Mouse (Mus musculus): Measurements from ENCODE around the gene Dnajc12. TPM values are rescaled to one million over a fixed set of nuclear protein-coding genes. Genes with fewer than 3 reads are reported as not detected.
A peak's percentile ranks its signal among the peaks of the same experiment; 100 is the strongest.
"Not testable (repeated sequence)": the region's sequence is repeated elsewhere in the genome, so short reads cannot be mapped to it uniquely, and the experiment has no call there.

Dnajc12 gene
- polyA plus RNA-seq, 1 experiment from 2014 or later: 18.0 TPM

DNA sequence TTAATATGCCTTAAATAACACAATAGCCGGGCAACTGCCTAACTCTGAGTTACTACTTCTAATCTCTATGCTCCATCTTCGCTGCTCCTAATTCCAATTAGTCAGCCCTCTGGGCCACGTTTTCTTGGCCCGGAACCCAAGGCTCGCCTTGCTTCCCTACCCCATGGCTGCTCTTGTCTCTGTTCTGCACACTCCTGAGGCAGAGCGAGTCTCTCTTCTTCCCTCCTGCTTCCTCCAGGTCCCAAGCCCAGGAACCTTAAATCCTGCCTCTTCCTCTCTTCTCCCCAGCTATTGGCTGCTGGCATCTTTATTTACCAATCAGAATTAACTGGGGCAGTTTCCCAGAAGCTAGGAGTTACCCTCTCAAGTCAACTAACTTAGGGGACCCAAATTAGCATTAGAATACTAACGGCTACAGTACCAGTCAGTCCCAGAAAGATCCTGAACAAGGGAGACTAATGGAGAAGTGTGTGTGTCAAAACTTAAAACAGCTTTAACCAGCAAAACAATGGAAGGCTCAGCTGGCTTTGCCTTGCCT, 16.3 kb upstream of the Dnajc12 start:
- Histone ChIP-seq H3K27ac (no peak overlapping the region), H3K9me3 (no peaks in the 10 kb centered on the region), H3K27me3 (replicated peaks) (no peaks in the 10 kb centered on the region), H3K4me3 (no peak overlapping the region), H3K36me3 (replicated peaks) (no peaks in the 10 kb centered on the region), H3K4me2 (no peak overlapping the region), H3K9ac (no peak overlapping the region), H3K4me1 (no peaks in the 10 kb centered on the region)
- WGBS: 56% methylated on average over 7 of the region's 7 CpGs
- ATAC-seq (replicated peaks): no peak

DNA sequence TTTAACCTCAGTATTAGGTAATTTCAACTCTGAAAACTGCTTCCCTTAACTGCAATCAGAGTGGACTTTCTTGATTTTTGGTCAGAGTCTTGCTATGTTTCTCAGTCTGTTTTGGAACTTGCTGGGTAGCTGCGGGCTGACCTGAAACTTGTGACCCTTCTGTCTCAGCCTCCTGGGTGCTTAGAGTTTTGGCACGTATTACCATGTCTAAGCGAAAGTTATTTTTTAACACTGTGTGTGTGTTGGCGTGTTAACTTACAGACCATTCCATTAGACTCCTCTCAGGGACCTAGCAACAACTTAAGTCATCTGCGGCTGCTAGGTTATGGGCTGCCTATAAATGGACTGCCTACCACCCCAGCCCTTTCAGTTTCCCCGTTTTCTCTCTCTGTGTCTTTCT, 14.9 kb upstream of the Dnajc12 start:
- no peak overlapping the region for H3K4me2 ChIP-seq
- H3K27me3 ChIP-seq (replicated peaks): no peaks in the 10 kb centered on the region
- H3K36me3 ChIP-seq (replicated peaks): no peaks in the 10 kb centered on the region
- no peak overlapping the region for H3K9ac ChIP-seq
- 83% methylated on average over 6 of the region's 6 CpGs for WGBS
- no peak for ATAC-seq (replicated peaks)
- H3K9me3 ChIP-seq: no peaks in the 10 kb centered on the region
- no peaks in the 10 kb centered on the region for H3K4me1 ChIP-seq
- no peak overlapping the region for H3K4me3 ChIP-seq
- no peak overlapping the region for H3K27ac ChIP-seq

DNA sequence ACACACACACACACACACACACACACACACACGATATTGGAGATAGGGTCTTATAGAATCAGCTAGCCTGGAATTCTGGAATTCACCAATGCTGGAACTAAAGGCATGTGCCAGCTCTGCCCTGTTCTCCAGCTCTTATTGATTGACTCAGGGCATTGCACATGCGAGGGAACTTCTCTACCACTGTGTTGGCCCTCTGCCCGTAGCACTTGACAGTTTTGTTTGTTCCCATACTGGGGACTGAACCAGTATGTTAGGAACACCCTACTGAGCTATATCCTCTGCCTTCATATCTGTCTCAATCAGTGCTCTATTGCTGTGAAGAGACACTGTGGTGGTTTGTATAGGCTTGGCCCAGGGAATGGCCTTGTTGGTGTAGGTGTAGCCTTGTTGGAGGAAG, 14.2 kb upstream of the Dnajc12 start:
- Histone ChIP-seq H3K4me2 (no peak overlapping the region), H3K4me1 (no peaks in the 10 kb centered on the region), H3K4me3 (no peak overlapping the region), H3K27me3 (replicated peaks) (no peaks in the 10 kb centered on the region), H3K9ac (no peak overlapping the region), H3K27ac (no peak overlapping the region), H3K36me3 (replicated peaks) (no peaks in the 10 kb centered on the region), H3K9me3 (no peaks in the 10 kb centered on the region)
- 77% methylated on average over 3 of the region's 3 CpGs for WGBS
- ATAC-seq (replicated peaks): no peak

DNA sequence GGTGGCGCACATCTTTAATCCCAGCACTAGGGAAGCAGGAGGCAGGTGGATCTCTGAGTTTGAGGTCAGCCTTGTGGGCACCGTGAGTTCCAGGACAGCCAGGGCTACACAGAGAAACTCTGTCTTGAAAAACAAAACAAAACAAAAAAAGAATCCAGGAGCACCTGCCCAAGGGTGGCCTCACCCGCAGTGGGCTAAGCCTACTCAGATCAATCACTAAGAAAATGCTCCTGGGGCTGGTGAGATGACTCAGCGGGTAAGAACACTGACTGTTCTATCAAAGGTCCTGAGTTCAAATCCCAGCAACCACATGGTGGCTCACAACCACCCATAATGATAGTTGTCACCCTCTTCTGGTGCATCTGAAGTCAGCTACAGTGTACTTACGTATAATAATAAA, 5.9 kb upstream of the Dnajc12 start:
- Histone ChIP-seq H3K4me1 (peaks cover 1% of the 10 kb centered on the region), H3K4me2 (no peak overlapping the region), H3K9ac (no peak overlapping the region), H3K27ac (no peak overlapping the region), H3K27me3 (replicated peaks) (peaks cover 3% of the 10 kb centered on the region; the same call in 1 of the 2 replicates), H3K36me3 (replicated peaks) (no peaks in the 10 kb centered on the region), H3K9me3 (no peaks in the 10 kb centered on the region), H3K4me3 (no peak overlapping the region)
- ATAC-seq (replicated peaks): no peak
- 81% methylated on average over 5 of the region's 5 CpGs for WGBS

DNA sequence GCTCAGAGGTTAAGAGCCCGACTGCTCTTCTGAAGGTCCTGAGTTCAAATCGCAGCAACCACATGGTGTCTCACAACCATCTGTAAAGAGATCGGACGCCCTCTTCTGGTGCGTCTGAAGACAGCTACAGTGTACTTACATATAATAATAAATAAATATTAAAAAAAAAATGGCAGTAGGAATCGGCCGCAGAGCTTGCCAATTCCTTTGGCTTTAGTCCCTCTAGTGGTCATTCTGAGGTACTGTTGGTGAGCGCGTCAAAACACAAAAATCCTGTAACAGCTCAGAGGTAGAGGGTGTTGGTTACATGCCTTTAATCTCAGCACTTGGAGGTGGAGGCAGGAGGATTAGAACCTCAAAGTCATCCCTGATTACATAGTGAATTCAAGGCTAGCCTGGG, 4.8 kb upstream of the Dnajc12 start:
- Histone ChIP-seq H3K27me3 (replicated peaks) (peaks cover 3% of the 10 kb centered on the region; the same call in 1 of the 2 replicates), H3K36me3 (replicated peaks) (no peaks in the 10 kb centered on the region), H3K4me3 (no peak overlapping the region), H3K4me1 (peaks cover 9% of the 10 kb centered on the region), H3K4me2 (no peak overlapping the region), H3K9ac (no peak overlapping the region), H3K9me3 (no peaks in the 10 kb centered on the region), H3K27ac (no peak overlapping the region)
- ATAC-seq (replicated peaks): no peak
- 21% methylated on average over 9 of the region's 9 CpGs for WGBS

DNA sequence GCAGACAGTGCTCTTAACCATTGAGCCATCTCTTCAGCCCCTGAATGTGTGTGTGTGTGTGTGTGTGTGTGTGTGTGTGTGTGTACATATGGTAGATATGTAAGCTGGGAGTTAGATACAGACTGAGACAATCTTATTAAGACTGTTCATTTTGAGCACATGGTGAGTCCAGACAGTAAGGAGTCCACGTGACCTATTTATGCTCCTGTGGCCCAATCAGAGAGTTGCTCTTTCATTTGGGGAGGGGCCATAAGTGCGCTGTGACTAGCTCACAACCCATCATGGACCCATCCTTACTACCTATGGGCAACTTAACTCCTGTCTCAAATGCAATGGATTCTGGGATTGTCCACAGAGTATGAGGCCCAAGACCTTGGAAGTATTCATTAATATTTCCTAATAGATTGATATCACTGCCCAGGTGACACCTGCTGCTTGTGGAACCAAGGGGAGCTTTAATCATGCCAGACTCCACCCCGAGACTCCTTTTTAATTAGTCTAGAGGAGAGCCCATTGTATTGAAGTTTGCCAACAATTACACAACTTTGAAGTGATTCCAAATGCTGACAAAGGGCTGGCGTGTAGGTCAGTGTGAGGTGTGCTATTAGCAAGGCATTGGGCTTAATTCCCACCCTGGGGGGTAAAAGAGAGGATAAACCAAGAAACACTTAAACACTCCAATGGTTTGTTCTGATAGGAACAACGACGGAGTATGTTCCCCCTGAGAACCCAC, 3.1 kb upstream of the Dnajc12 start:
- peaks cover 3% of the 10 kb centered on the region; the same call in 1 of the 2 replicates for H3K27me3 ChIP-seq (replicated peaks)
- 67% methylated on average over 6 of the region's 6 CpGs for WGBS
- H3K9me3 ChIP-seq: no peaks in the 10 kb centered on the region
- H3K4me3 ChIP-seq: no peak overlapping the region
- H3K4me2 ChIP-seq: no peak overlapping the region
- no peaks in the 10 kb centered on the region for H3K36me3 ChIP-seq (replicated peaks)
- no peak overlapping the region for H3K27ac ChIP-seq
- no peak overlapping the region for H3K9ac ChIP-seq
- no peak for ATAC-seq (replicated peaks)
- H3K4me1 ChIP-seq: peaks cover 9% of the 10 kb centered on the region

DNA sequence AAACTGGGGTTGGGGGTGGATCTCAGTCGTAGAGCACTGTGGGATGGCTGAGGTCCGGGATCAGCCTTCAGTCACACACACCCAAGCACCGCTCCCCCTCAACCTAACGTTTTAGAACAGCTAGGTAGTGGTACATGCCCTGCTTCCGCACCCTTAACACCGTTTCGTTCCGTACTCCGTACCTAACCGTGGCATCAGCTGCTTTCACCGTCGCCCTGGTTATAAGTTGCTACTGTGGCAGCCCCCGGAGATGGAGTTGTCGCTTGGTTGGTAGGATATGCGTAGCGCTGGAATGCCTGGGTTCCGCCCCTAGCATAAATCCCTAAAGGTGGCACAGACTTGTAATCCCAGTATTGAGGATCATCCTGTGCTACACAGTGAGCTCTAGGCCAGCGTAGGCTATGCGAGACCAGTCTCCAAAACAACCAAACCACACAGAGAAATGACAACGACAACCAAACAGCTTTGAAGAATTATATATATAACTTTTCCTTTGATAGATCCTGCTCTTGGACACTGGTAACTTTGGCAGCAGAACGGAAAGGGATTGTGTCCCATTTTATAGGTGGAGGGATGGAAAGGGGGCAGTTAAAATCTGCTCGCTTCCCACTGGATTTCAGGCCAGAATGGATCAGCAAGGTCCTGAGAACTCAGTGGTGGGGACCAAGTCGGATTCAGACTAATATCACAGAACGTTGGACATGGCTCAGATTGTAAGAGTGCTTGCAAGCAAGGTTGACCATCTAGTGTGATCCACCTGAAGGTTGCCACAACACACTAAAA, 554 bp upstream of the Dnajc12 start, which contains the start of gene Sirt1:
Gene Sirt1, minus strand, starts transcription at position 207 of the 783 bp plus-strand sequence.
- peak within 1 kb of the TSS; percentile 53 for H3K4me3 ChIP-seq
- H3K4me1 ChIP-seq: peaks cover 9% of the 10 kb centered on the region
- H3K27me3 ChIP-seq (replicated peaks): peaks cover 3% of the 10 kb centered on the region; the same call in 1 of the 2 replicates
- peak within 1 kb of the TSS; percentile 77 for H3K4me2 ChIP-seq
- peak within 1 kb of the TSS; percentile 60 for H3K9ac ChIP-seq
- 3% methylated on average over 24 of the region's 24 CpGs for WGBS
- ATAC-seq (replicated peaks): peak; percentile 9; the same call in 1 of the 2 replicates
- H3K27ac ChIP-seq: peak within 1 kb of the TSS; percentile 73
- H3K9me3 ChIP-seq: no peaks in the 10 kb centered on the region
- no peaks in the 10 kb centered on the region for H3K36me3 ChIP-seq (replicated peaks)

DNA sequence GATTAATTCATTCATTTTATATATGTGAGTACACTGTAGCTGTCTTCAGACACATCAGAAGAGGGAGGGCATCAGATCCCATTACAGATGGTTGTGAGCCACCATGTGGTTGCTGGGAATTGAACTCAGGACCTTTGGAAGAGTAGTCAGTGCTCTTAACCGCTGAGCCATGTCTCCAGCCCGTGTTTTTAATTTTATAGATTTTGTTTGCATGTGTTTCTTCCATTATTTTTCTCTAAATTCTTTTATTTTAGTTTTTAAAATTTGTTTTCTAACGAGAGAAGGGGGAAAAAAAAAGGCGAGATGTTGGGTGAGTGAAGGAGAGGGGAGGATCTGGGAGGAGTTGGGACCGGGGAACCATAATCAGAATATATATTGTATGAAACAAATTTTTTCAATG, 3.7 kb downstream of the Dnajc12 start:
- H3K27ac ChIP-seq: peak overlapping the region; percentile 69; the same call in 1 of the 2 replicates
- 28% methylated on average over 5 of the region's 5 CpGs for WGBS
- not testable (repeated sequence) for H3K9me3 ChIP-seq; H3K27me3 ChIP-seq (replicated peaks); H3K9ac ChIP-seq; ATAC-seq (replicated peaks); H3K36me3 ChIP-seq (replicated peaks)
- H3K4me2 ChIP-seq: peak overlapping the region; percentile 70
- H3K4me3 ChIP-seq: peak overlapping the region; percentile 67
- peaks cover 14% of the 10 kb centered on the region for H3K4me1 ChIP-seq

DNA sequence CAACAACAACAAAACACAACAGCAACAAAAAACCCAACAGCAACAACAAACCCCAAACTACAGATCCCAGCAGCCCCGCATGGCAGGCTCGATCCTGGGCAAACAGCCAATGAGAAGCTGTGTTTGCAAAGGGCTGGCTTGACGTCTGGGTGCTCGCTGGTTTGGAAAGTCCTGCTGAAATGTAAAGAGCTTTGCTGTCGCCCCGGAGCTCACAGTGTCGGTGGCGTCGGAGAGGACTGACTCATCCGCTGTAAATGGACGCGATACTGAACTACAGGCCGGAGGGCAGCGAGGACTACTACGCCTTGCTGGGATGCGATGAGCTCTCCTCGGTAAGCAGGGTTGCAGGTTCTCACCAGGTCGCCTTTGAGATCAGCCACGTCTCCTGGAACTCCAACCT, 4.2 kb downstream of the Dnajc12 start:
- Histone ChIP-seq H3K4me1 (peaks cover 12% of the 10 kb centered on the region), H3K27ac (peak overlapping the region; percentile 69), H3K9me3 (no peaks in the 10 kb centered on the region), H3K9ac (peak overlapping the region; percentile 62), H3K27me3 (replicated peaks) (no peaks in the 10 kb centered on the region), H3K36me3 (replicated peaks) (no peaks in the 10 kb centered on the region), H3K4me2 (peak overlapping the region; percentile 70), H3K4me3 (peak overlapping the region; percentile 67)
- WGBS: 0% methylated on average over 19 of the region's 19 CpGs
- ATAC-seq (replicated peaks): peak; percentile 75

DNA sequence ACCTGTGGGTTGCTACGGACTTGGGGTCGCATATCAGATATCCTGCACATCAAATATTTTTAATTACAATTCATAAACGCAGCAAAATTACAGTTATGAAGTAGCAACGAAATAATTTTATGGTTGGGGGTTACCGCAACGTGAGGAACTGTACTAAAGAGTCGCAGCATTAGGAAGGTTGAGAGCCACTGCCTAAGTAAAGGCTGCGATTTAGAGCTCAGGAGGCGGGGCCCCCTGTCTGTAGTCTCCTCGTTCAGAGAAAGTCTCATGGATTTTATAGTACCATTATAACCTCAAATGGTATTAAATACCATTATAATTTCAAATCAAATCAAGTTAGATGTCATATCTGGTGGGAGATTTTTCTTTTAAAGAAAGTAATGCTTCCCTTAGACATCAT, 4.7 kb downstream of the Dnajc12 start:
- ATAC-seq (replicated peaks): no peak
- Histone ChIP-seq H3K4me1 (peaks cover 6% of the 10 kb centered on the region), H3K27ac (peak overlapping the region; percentile 69; the same call in 1 of the 2 replicates), H3K4me2 (peak overlapping the region; percentile 70), H3K36me3 (replicated peaks) (no peaks in the 10 kb centered on the region), H3K4me3 (peak overlapping the region; percentile 67), H3K9me3 (no peaks in the 10 kb centered on the region), H3K27me3 (replicated peaks) (no peaks in the 10 kb centered on the region), H3K9ac (peak overlapping the region; percentile 62)
- WGBS: 2% methylated on average over 10 of the region's 10 CpGs

DNA sequence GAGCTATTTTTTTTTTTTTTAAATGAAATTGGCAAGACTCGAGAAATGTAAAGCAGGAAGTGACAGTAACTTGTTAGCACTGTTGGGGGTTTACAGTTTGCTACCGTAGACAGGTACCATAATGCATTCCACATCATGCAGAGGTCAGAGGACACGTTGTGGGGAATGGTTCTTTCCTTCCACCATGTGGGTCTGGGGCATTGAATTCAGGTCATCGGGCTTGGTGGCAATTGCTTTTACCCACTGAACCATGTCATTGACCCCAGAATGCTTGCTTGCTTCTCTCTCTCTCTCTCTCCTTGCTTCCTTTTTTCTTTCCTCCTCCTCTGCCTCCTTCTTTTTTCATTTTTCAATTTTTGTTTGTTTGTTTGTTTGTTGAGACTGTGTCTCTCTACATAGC, 6.7 kb downstream of the Dnajc12 start:
- no peak for ATAC-seq (replicated peaks)
- Histone ChIP-seq H3K4me1 (0 out of 2 replicates have a peak, but pooled peaks cover 5% of the 10 kb centered on the region), H3K9me3 (no peaks in the 10 kb centered on the region), H3K27ac (no peak overlapping the region), H3K4me3 (no peak overlapping the region), H3K36me3 (replicated peaks) (no peaks in the 10 kb centered on the region), H3K4me2 (no peak overlapping the region), H3K9ac (no peak overlapping the region), H3K27me3 (replicated peaks) (no peaks in the 10 kb centered on the region)
- WGBS: 47% methylated on average over 4 of the region's 4 CpGs

DNA sequence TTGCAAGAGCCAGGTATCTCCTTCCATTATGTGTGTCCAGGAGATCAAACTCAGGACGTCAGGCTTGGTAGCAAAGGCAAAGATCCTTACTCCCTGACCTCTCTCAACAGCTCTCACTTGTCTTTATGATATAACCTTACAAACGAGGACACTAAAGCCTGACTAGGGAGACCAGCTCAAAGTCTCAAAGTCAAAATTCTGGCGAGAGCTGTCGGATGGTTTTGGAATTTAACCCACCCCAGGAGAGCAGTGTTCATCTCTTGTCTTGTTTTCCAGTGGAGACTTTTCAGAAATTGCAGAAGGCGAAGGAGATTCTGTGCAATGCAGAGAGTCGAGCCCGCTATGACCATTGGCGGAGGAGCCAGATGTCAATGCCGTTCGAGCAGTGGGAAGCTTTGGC, 14.7 kb downstream of the Dnajc12 start:
- no peaks in the 10 kb centered on the region for H3K27me3 ChIP-seq (replicated peaks)
- no peak overlapping the region for H3K4me2 ChIP-seq
- H3K4me3 ChIP-seq: no peak overlapping the region
- H3K36me3 ChIP-seq (replicated peaks): no peaks in the 10 kb centered on the region
- no peaks in the 10 kb centered on the region for H3K4me1 ChIP-seq
- no peak overlapping the region for H3K27ac ChIP-seq
- 93% methylated on average over 10 of the region's 10 CpGs for WGBS
- ATAC-seq (replicated peaks): no peak
- H3K9ac ChIP-seq: no peak overlapping the region
- H3K9me3 ChIP-seq: no peaks in the 10 kb centered on the region

Data from midbrain, embryonic 15.5 days (tissue).